ENCODE assay signal across 8 mouse cellular contexts in the genomic region with DNA sequence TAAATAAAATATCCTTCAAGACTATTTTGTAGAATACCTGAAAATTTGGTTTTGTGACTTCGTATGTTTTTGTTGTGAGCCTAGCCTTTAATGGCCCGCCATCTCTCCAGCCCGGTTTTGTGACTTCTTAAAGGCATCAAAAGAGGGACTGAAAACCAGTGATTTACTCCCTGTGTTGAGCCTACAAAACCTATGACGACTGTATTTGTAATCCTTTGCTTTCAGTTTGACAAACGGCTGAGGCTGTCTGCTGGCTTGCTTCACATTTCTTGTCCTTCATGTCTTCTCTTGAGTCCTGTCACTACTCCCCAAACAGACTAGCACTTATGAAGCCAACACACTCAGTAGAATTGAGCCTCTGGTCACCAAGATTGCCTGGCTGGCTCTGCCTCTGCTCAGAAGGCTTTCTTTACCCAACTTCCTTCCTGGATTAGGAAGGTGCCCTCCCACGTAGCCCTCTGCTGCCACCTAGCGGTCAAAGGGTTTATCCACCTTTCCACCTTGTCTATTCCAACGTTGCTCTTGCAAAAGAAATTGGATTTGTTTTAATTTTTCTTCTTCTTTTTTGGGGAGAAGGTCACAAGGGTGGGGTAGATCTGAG. TPM values are rescaled to one million over a fixed set of nuclear protein-coding genes. Genes with fewer than 3 reads are reported as not detected.
DNase-seq lines count a peak whose midpoint lies in the region; ATAC-seq and TF ChIP-seq lines count a peak whose summit lies in the region.

No protein-coding gene starts in this region.

- no peak overlapping the region for H3K4me3 ChIP-seq in ES-Bruce4 (ENCODE audit: low read depth, low read length)
- no peak overlapping the region for H3K4me3 ChIP-seq in forebrain, embryonic 12.5 days (replicated peaks)
- no peak overlapping the region for H3K4me3 ChIP-seq in heart, embryonic 16.5 days (ENCODE audit: low read length)
- peak overlapping the region; percentile 6; the same call in 1 of the 2 replicates for H3K4me3 ChIP-seq in liver, postnatal 0 days (ENCODE audit: low read depth, low read length)
- H3K4me3 ChIP-seq in neural tube, embryonic 12.5 days, result no peak overlapping the region

- H3K36me3 ChIP-seq in ES-Bruce4 (ENCODE audit: control insufficient read depth, insufficient read depth, low read length, poor library complexity, severe bottlenecking), result no peaks in the 10 kb centered on the region
- no peaks in the 10 kb centered on the region for H3K36me3 ChIP-seq in forebrain, embryonic 12.5 days (replicated peaks)
- H3K36me3 ChIP-seq in heart, embryonic 16.5 days (ENCODE audit: control insufficient read depth, insufficient read depth), result no peaks in the 10 kb centered on the region
- H3K36me3 ChIP-seq in liver, postnatal 0 days (replicated peaks; ENCODE audit: insufficient read depth, low read length), result no peaks in the 10 kb centered on the region
- no peaks in the 10 kb centered on the region for H3K36me3 ChIP-seq in neural tube, embryonic 12.5 days

- no peak overlapping the region for H3K9ac ChIP-seq in ES-Bruce4 (ENCODE audit: low read depth, poor library complexity, severe bottlenecking)
- no peak overlapping the region for H3K9ac ChIP-seq in forebrain, embryonic 12.5 days
- peak overlapping the region; percentile 56 for H3K9ac ChIP-seq in heart, embryonic 16.5 days (ENCODE audit: low read length)
- H3K9ac ChIP-seq in liver, postnatal 0 days (replicated peaks), result peak overlapping the region; percentile 47; the same call in 1 of the 2 replicates
- no peak overlapping the region for H3K9ac ChIP-seq in neural tube, embryonic 12.5 days

- peak; percentile 69 for DNase-seq in c-Kit-positive CD71-positive TER-119-negative erythroid progenitor cells, embryonic 14.5 days (ENCODE audit: low read depth)
- DNase-seq in kidney, postnatal 25 days, result peak; percentile 83 to 89
- DNase-seq in liver, postnatal 0 days, result peak; percentile 92
- DNase-seq in telencephalon, adult 2 months (ENCODE audit: low read depth, low spot score), result peak; percentile 62

- peak; percentile 64; the same call in 1 of the 2 replicates for ATAC-seq in forebrain, embryonic 12.5 days (ENCODE audit: low FRiP score)
- ATAC-seq in heart, embryonic 16.5 days (replicated peaks; ENCODE audit: extremely low read depth, insufficient read depth, low FRiP score), result peak; percentile 37; the same call in 1 of the 2 replicates
- peak; percentile 86 for ATAC-seq in liver, postnatal 0 days
- 0 out of 2 replicates have a peak, but pooled peaks have one; percentile 70 for ATAC-seq in neural tube, embryonic 12.5 days (ENCODE audit: low FRiP score, low read depth)

- TF ChIP-seq EP300 in ES-Bruce4 (IDR thresholded peaks at IDR 0.05; ENCODE audit: insufficient read depth, low read depth, low read length), result no peak
- TF ChIP-seq EP300 in liver, postnatal 0 days (IDR thresholded peaks at IDR 0.05; ENCODE audit: low read depth), result no peak

- peak; percentile 90 for TF ChIP-seq CTCF in ES-Bruce4 (IDR thresholded peaks at IDR 0.05; ENCODE audit: low read depth, low read length)
- TF ChIP-seq CTCF in liver, postnatal 0 days (IDR thresholded peaks at IDR 0.05; ENCODE audit: low read depth), result peak; percentile 99

- no peaks in the 10 kb centered on the region for H3K9me3 ChIP-seq in ES-Bruce4 (replicated peaks; ENCODE audit: control insufficient read depth, insufficient read depth, low read length, poor library complexity, severe bottlenecking)
- H3K9me3 ChIP-seq in forebrain, embryonic 12.5 days, result no peaks in the 10 kb centered on the region
- H3K9me3 ChIP-seq in heart, embryonic 16.5 days (replicated peaks; ENCODE audit: control insufficient read depth, low read length), result no peaks in the 10 kb centered on the region
- H3K9me3 ChIP-seq in liver, postnatal 0 days (ENCODE audit: low read length), result no peaks in the 10 kb centered on the region
- H3K9me3 ChIP-seq in neural tube, embryonic 12.5 days, result no peaks in the 10 kb centered on the region

- H3K4me2 ChIP-seq in forebrain, embryonic 12.5 days, result no peak overlapping the region
- peak overlapping the region; percentile 45; the same call in 1 of the 2 replicates for H3K4me2 ChIP-seq in heart, embryonic 16.5 days (ENCODE audit: low read depth, low read length)
- peak overlapping the region; percentile 52 for H3K4me2 ChIP-seq in liver, postnatal 0 days (ENCODE audit: low read depth, low read length)
- no peak overlapping the region for H3K4me2 ChIP-seq in neural tube, embryonic 12.5 days (replicated peaks)

- WGBS in forebrain, embryonic 12.5 days, result 46% methylated on average over 8 of the region's 8 CpGs
- 42% methylated on average over 8 of the region's 8 CpGs for WGBS in heart, embryonic 16.5 days
- WGBS in liver, postnatal 0 days (ENCODE audit: insufficient replicate concordance), result 31% methylated on average over 8 of the region's 8 CpGs
- WGBS in neural tube, embryonic 12.5 days, result 44% methylated on average over 8 of the region's 8 CpGs

- no peaks in the 10 kb centered on the region for H3K27me3 ChIP-seq in ES-Bruce4 (ENCODE audit: control insufficient read depth, insufficient read depth, low read length, poor library complexity, severe bottlenecking)
- no peaks in the 10 kb centered on the region for H3K27me3 ChIP-seq in forebrain, embryonic 12.5 days
- H3K27me3 ChIP-seq in heart, embryonic 16.5 days (ENCODE audit: control insufficient read depth, insufficient read depth, low read length), result no peaks in the 10 kb centered on the region
- no peaks in the 10 kb centered on the region for H3K27me3 ChIP-seq in liver, postnatal 0 days (ENCODE audit: insufficient read depth, low read length)
- no peaks in the 10 kb centered on the region for H3K27me3 ChIP-seq in neural tube, embryonic 12.5 days (replicated peaks)

- H3K27ac ChIP-seq in ES-Bruce4 (ENCODE audit: insufficient read depth, low read length), result no peak overlapping the region
- no peak overlapping the region for H3K27ac ChIP-seq in forebrain, embryonic 12.5 days
- 0 out of 2 replicates have a peak overlapping the region, but pooled peaks have one; percentile 32 for H3K27ac ChIP-seq in heart, embryonic 16.5 days (ENCODE audit: low read length)
- peak overlapping the region; percentile 36; the same call in 1 of the 2 replicates for H3K27ac ChIP-seq in liver, postnatal 0 days (ENCODE audit: low read depth)
- H3K27ac ChIP-seq in neural tube, embryonic 12.5 days, result no peak overlapping the region

- TF ChIP-seq POLR2A in ES-Bruce4 (IDR thresholded peaks at IDR 0.05; ENCODE audit: insufficient read depth, low read length), result no peak

- no peaks in the 10 kb centered on the region for H3K4me1 ChIP-seq in ES-Bruce4 (ENCODE audit: control insufficient read depth, insufficient read depth, low read length)
- 0 out of 2 replicates have a peak, but pooled peaks cover 2% of the 10 kb centered on the region for H3K4me1 ChIP-seq in forebrain, embryonic 12.5 days
- 0 out of 2 replicates have a peak, but pooled peaks cover 2% of the 10 kb centered on the region for H3K4me1 ChIP-seq in heart, embryonic 16.5 days (ENCODE audit: control insufficient read depth, insufficient read depth, low read length)
- no peaks in the 10 kb centered on the region; the same call in 1 of the 2 replicates for H3K4me1 ChIP-seq in liver, postnatal 0 days (ENCODE audit: insufficient read depth)
- no peaks in the 10 kb centered on the region for H3K4me1 ChIP-seq in neural tube, embryonic 12.5 days

RNA-seq across cellular contexts. Expression of gene Abca6, which starts 16.8 kb away (rescaled TPM):
- polyA plus RNA-seq in ES-Bruce4 (2011; ENCODE audit: insufficient read depth, insufficient read length, low read depth, missing spikeins), result not detected in 2 replicates
- 0.04 and 0.24 TPM in 2 replicates for polyA plus RNA-seq in forebrain, embryonic 12.5 days (2016; fragmentation: Nextera tagmentation; extraction: Ambion mirVana)
- polyA plus RNA-seq in heart, embryonic 16.5 days (2015; fragmentation: Nextera tagmentation; extraction: Ambion mirVana), result 1.2 and 1.3 TPM in 2 replicates
- 38.6 and 42.1 TPM in 2 replicates for polyA plus RNA-seq in liver, postnatal 0 days (2015; fragmentation: Nextera tagmentation; extraction: Ambion mirVana)
- 0.06 and 0.19 TPM in 2 replicates for polyA plus RNA-seq in neural tube, embryonic 12.5 days (2016; fragmentation: Nextera tagmentation; extraction: Ambion mirVana)

Comparison
In these comparisons a context has a peak if more than half of its experiments do, and no peak if none do; other contexts are left out.
1. H3K27ac ChIP-seq: peak in heart, embryonic 16.5 days (single experiment) and liver, postnatal 0 days (single experiment); none in ES-Bruce4 (single experiment), forebrain, embryonic 12.5 days (single experiment) and neural tube, embryonic 12.5 days (single experiment).
2. H3K9ac ChIP-seq: peak in heart, embryonic 16.5 days (single experiment) and liver, postnatal 0 days (single experiment); none in ES-Bruce4 (single experiment), forebrain, embryonic 12.5 days (single experiment) and neural tube, embryonic 12.5 days (single experiment).
3. H3K4me2 ChIP-seq: peak in heart, embryonic 16.5 days (single experiment) and liver, postnatal 0 days (single experiment); none in forebrain, embryonic 12.5 days (single experiment) and neural tube, embryonic 12.5 days (single experiment).
4. RNA of gene Abca6, which starts 16.8 kb away (polyA plus RNA-seq): 38.6 to 42.1 TPM in liver, postnatal 0 days; 1.2 to 1.3 TPM in heart, embryonic 16.5 days, 0.04 to 0.24 TPM in forebrain, embryonic 12.5 days, 0.06 to 0.19 TPM in neural tube, embryonic 12.5 days and not detected in ES-Bruce4; every median in the first group is over 10 times any median in the second.
5. Peak in every context shown above with its lines, with median percentiles within 50 percentile points of each other: DNase-seq and ATAC-seq.